Mouse (Mus musculus): ENCODE data around the gene Srgap3. TPM values are rescaled to one million over a fixed set of nuclear protein-coding genes. Genes with fewer than 3 reads are reported as not detected.
A peak's percentile ranks its signal among the peaks of the same experiment; 100 is the strongest.

Gene Srgap3
- polyA plus RNA-seq, 1 experiment from 2014 or later, result 4.9 TPM

DNA sequence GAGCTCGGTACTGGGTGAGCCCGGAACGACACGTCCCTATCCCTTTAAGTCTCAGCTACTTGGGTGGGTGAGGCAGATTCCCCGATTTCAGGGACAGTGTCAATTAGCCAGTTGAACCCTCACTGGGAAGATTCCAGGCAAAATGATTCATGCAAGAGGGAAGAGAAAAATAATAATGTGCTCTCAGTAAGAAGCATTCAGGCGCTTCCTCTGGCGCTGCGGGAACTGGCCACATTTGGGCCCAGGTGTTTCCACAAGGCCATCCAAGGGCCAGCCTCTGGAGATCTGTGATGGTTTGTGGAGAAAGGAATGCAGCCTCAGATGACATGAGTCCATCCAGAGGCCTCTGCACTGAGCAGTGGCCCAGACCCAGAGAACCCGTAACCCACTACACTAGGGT is 100.2 kb downstream of the Srgap3 start:
- peaks cover 22% of the 10 kb centered on the region for H3K4me1 ChIP-seq
- no peak overlapping the region for H3K4me2 ChIP-seq
- no peak overlapping the region for H3K27ac ChIP-seq
- no peaks in the 10 kb centered on the region for H3K36me3 ChIP-seq
- H3K9me3 ChIP-seq (replicated peaks), result no peaks in the 10 kb centered on the region
- 87% methylated on average over 9 of the region's 9 CpGs for WGBS
- H3K9ac ChIP-seq, result no peak overlapping the region
- ATAC-seq (replicated peaks; ENCODE audit: low FRiP score), result no peak
- H3K27me3 ChIP-seq, result no peaks in the 10 kb centered on the region
- H3K4me3 ChIP-seq (replicated peaks), result no peak overlapping the region

- H3K27me3 ChIP-seq, result no peaks in the 10 kb centered on the region
- H3K27ac ChIP-seq, result 0 out of 2 replicates have a peak overlapping the region, but pooled peaks have one; percentile 54
- no peak overlapping the region for H3K4me2 ChIP-seq
- WGBS, result 19% methylated on average over 4 of the region's 5 CpGs
- H3K9me3 ChIP-seq (replicated peaks), result no peaks in the 10 kb centered on the region
- peaks cover 30% of the 10 kb centered on the region for H3K4me1 ChIP-seq
- no peak for ATAC-seq (replicated peaks; ENCODE audit: low FRiP score)
- no peaks in the 10 kb centered on the region for H3K36me3 ChIP-seq
- no peak overlapping the region for H3K4me3 ChIP-seq (replicated peaks)
- no peak overlapping the region for H3K9ac ChIP-seq
These were observed 104.6 kb downstream of the Srgap3 start for GRCm38 (mm10) chr6:112842426-112842825.

- Histone ChIP-seq H3K36me3 (no peaks in the 10 kb centered on the region), H3K9me3 (replicated peaks) (no peaks in the 10 kb centered on the region), H3K9ac (no peak overlapping the region), H3K27ac (no peak overlapping the region), H3K4me3 (replicated peaks) (no peak overlapping the region), H3K4me2 (no peak overlapping the region), H3K27me3 (no peaks in the 10 kb centered on the region), H3K4me1 (peaks cover 30% of the 10 kb centered on the region)
- 46% methylated on average over 5 of the region's 5 CpGs for WGBS
- no peak for ATAC-seq (replicated peaks; ENCODE audit: low FRiP score)
These were observed 106.7 kb downstream of the Srgap3 start for GRCm38 (mm10) chr6:112840400-112840799.

DNA sequence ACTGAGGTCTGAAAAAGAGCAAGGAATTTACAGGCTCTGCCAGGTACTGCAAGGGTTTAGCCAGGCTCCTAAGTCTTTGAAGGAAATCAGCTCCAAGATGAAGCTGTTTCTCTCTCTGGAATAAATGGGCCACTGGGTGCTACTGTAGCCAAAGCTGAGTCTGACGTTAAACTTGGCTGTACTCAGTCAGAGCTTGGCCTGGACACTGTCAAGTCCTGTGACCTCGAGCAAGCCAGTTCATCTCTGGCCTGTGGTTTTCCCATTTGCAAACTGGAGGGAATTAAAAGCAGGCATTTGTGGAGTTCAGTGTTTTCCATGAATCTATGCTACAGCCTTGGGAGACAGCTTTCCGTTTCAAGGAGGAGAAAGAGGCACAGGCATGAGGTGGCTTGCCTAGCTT is 107.7 kb downstream of the Srgap3 start:
- H3K9me3 ChIP-seq (replicated peaks), result no peaks in the 10 kb centered on the region
- no peaks in the 10 kb centered on the region for H3K27me3 ChIP-seq
- peaks cover 22% of the 10 kb centered on the region for H3K4me1 ChIP-seq
- no peak overlapping the region for H3K9ac ChIP-seq
- H3K4me2 ChIP-seq, result no peak overlapping the region
- H3K4me3 ChIP-seq (replicated peaks), result no peak overlapping the region
- WGBS, result 71% methylated on average over 3 of the region's 3 CpGs
- H3K27ac ChIP-seq, result no peak overlapping the region
- no peaks in the 10 kb centered on the region for H3K36me3 ChIP-seq
- no peak for ATAC-seq (replicated peaks; ENCODE audit: low FRiP score)

DNA sequence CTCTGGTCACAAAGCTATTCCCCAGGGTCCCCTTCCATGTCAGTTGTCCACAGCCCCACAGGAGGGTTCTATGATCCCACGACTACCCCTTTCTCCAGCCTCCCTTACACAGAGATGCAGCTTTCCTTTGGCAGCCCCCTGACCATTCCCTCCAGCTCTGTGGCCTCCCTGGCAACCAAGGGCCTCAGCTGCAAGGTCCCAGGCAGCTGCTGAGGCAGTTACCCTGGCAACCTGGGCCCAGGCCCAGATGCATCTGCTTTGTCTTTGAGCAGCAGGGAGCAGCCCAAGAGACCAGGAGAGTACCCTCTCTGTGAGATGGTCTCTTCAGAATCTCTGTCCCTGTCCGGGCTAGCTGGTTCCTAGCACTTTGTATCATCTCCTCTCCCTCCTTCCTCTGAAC is 108.2 kb downstream of the Srgap3 start:
- Histone ChIP-seq H3K9ac (no peak overlapping the region), H3K4me1 (peaks cover 27% of the 10 kb centered on the region), H3K9me3 (replicated peaks) (no peaks in the 10 kb centered on the region), H3K27me3 (no peaks in the 10 kb centered on the region), H3K27ac (no peak overlapping the region), H3K4me3 (replicated peaks) (no peak overlapping the region), H3K36me3 (no peaks in the 10 kb centered on the region), H3K4me2 (no peak overlapping the region)
- 74% methylated on average over 2 of the region's 2 CpGs for WGBS
- no peak for ATAC-seq (replicated peaks; ENCODE audit: low FRiP score)

DNA sequence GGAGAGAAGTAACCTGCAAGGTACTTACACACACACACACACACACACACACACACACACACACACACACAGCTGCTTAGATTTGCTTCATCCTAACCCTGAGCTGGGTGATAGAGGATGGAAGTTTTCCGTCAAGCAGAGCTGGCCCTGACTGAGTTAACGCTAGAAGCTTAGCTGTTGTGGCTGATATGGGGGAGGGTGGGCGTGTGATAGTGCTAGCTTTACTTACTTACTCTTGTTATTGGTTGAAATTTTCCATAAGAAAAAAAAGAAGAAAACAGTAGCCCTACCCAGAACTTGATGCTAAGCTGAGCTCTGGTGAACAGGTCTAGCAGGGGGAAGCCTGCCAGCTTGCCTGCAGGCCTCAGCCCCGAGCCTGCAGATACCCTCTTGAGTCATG is 110.4 kb downstream of the Srgap3 start:
- WGBS, result 70% methylated on average over 4 of the region's 4 CpGs
- no peak for ATAC-seq (replicated peaks; ENCODE audit: low FRiP score)
- no peak overlapping the region for H3K4me2 ChIP-seq
- no peak overlapping the region for H3K9ac ChIP-seq
- no peaks in the 10 kb centered on the region for H3K9me3 ChIP-seq (replicated peaks)
- peaks cover 19% of the 10 kb centered on the region for H3K4me1 ChIP-seq
- no peaks in the 10 kb centered on the region for H3K27me3 ChIP-seq
- no peak overlapping the region for H3K27ac ChIP-seq
- no peak overlapping the region for H3K4me3 ChIP-seq (replicated peaks)
- H3K36me3 ChIP-seq, result no peaks in the 10 kb centered on the region

DNA sequence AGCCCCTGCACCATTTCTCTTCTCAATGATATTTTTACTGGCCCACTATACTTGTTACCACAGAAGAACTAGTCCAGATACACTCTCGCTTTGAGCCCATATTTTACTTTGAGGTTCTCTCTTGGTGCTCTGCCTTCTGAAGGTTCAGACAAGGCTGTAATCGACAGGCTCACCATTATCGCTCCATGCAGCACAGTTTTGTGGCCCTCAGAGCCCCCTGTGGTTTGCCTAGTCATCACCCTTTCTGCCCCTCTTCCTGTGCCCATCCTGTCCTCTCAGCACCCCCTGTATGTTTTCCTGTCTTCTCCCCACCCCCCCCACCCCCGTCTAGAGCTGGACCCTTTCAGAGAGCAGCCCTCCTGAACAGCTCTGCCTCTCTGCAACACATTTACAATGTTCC is 111.7 kb downstream of the Srgap3 start:
- H3K4me2 ChIP-seq, result no peak overlapping the region
- ATAC-seq (replicated peaks; ENCODE audit: low FRiP score), result no peak
- 78% methylated on average over 4 of the region's 4 CpGs for WGBS

GRCm38 (mm10) chr6:112834430-112834829 is 112.6 kb downstream of the Srgap3 start:
- Histone ChIP-seq H3K36me3 (no peaks in the 10 kb centered on the region), H3K4me3 (replicated peaks) (no peak overlapping the region), H3K27ac (no peak overlapping the region), H3K4me1 (peaks cover 11% of the 10 kb centered on the region), H3K27me3 (no peaks in the 10 kb centered on the region), H3K9ac (no peak overlapping the region), H3K9me3 (replicated peaks) (no peaks in the 10 kb centered on the region), H3K4me2 (no peak overlapping the region)
- ATAC-seq (replicated peaks; ENCODE audit: low FRiP score), result no peak
- WGBS, result 87% methylated on average over 5 of the region's 5 CpGs

More for the DNA sequence above, 111.7 kb downstream of the Srgap3 start:
- Histone ChIP-seq H3K27ac (no peak overlapping the region), H3K4me1 (peaks cover 17% of the 10 kb centered on the region), H3K27me3 (no peaks in the 10 kb centered on the region), H3K36me3 (no peaks in the 10 kb centered on the region), H3K9ac (no peak overlapping the region), H3K4me3 (replicated peaks) (no peak overlapping the region), H3K9me3 (replicated peaks) (no peaks in the 10 kb centered on the region)

- Histone ChIP-seq H3K27me3 (no peaks in the 10 kb centered on the region), H3K4me3 (replicated peaks) (no peak overlapping the region), H3K27ac (no peak overlapping the region), H3K4me2 (no peak overlapping the region), H3K9ac (no peak overlapping the region), H3K4me1 (peaks cover 11% of the 10 kb centered on the region), H3K9me3 (replicated peaks) (no peaks in the 10 kb centered on the region), H3K36me3 (no peaks in the 10 kb centered on the region)
- peak; percentile 62 for ATAC-seq (replicated peaks; ENCODE audit: low FRiP score)
- 31% methylated on average over 6 of the region's 6 CpGs for WGBS
These were observed 113.3 kb downstream of the Srgap3 start for GRCm38 (mm10) chr6:112833763-112834162.

- no peaks in the 10 kb centered on the region for H3K9me3 ChIP-seq (replicated peaks)
- no peak for ATAC-seq (replicated peaks; ENCODE audit: low FRiP score)
- H3K4me1 ChIP-seq, result peaks cover 9% of the 10 kb centered on the region
- H3K27ac ChIP-seq, result no peak overlapping the region
- WGBS, result 72% methylated on average over 12 of the region's 12 CpGs
- H3K9ac ChIP-seq, result no peak overlapping the region
- H3K27me3 ChIP-seq, result no peaks in the 10 kb centered on the region
- no peak overlapping the region for H3K4me3 ChIP-seq (replicated peaks)
- H3K4me2 ChIP-seq, result no peak overlapping the region
- no peaks in the 10 kb centered on the region for H3K36me3 ChIP-seq
These were observed 117.9 kb downstream of the Srgap3 start for GRCm38 (mm10) chr6:112829196-112829595.

DNA sequence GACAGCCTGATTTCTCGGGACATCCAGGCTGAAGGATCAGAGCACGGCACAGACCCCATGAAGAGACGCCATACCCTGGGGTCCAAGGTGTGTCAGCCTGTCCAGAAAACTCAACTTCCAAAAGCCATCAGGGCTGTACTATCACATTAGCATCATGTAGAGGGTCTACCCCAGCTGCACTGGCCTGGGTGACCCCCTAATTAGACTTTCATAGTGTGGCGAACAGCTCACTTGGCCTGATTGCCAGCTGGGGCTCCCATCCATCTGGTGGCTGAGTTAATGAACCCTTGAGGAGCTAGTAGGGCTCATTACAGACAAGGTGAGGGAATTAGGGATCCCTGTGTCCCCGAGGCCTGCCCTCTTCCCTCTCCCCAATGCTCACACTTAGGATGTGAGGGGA is 118.6 kb downstream of the Srgap3 start:
- Histone ChIP-seq H3K4me1 (peaks cover 1% of the 10 kb centered on the region; the same call in 1 of the 2 replicates), H3K27ac (no peak overlapping the region), H3K9me3 (replicated peaks) (no peaks in the 10 kb centered on the region), H3K36me3 (no peaks in the 10 kb centered on the region), H3K27me3 (no peaks in the 10 kb centered on the region), H3K4me3 (replicated peaks) (no peak overlapping the region), H3K4me2 (no peak overlapping the region), H3K9ac (no peak overlapping the region)
- no peak for ATAC-seq (replicated peaks; ENCODE audit: low FRiP score)
- WGBS, result 85% methylated on average over 5 of the region's 5 CpGs

GRCm38 (mm10) chr6:112825657-112826056 is 121.4 kb downstream of the Srgap3 start:
- H3K36me3 ChIP-seq, result no peaks in the 10 kb centered on the region

DNA sequence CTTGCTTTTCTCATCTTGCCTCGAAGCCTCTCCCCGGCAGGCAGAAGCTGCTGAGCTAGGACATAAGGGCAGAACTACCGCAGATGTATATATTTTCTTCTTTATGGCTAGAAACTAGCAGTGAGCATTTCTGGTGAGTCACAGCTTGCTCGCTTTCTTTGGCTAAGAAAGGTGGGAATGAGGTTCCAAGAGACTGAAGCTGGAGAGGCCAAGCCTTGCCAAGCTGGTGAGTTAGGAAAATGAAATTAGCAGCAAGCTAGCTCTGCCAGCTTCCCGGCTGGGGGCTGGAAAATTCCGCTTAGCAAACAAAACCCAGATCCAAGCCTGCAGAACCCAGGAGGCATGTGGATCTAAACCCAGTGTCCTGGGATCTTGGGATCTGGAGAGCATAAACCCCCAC is 124.0 kb downstream of the Srgap3 start:
- Histone ChIP-seq H3K9ac (no peak overlapping the region), H3K4me1 (no peaks in the 10 kb centered on the region), H3K27ac (no peak overlapping the region), H3K4me2 (no peak overlapping the region), H3K4me3 (replicated peaks) (no peak overlapping the region), H3K27me3 (no peaks in the 10 kb centered on the region), H3K9me3 (replicated peaks) (no peaks in the 10 kb centered on the region), H3K36me3 (no peaks in the 10 kb centered on the region)
- no peak for ATAC-seq (replicated peaks; ENCODE audit: low FRiP score)
- WGBS, result 93% methylated on average over 6 of the region's 6 CpGs

More at GRCm38 (mm10) chr6:112825657-112826056, 121.4 kb downstream of the Srgap3 start:
- no peak for ATAC-seq (replicated peaks; ENCODE audit: low FRiP score)
- Histone ChIP-seq H3K9me3 (replicated peaks) (no peaks in the 10 kb centered on the region), H3K4me2 (no peak overlapping the region), H3K4me3 (replicated peaks) (no peak overlapping the region), H3K27ac (no peak overlapping the region), H3K9ac (no peak overlapping the region), H3K4me1 (no peaks in the 10 kb centered on the region), H3K27me3 (no peaks in the 10 kb centered on the region)
- 95% methylated on average over 6 of the region's 6 CpGs for WGBS
